Comparison of ENCODE assay signal across 8 mouse cellular contexts in genomic region chr9:63109020-63109781, GRCm38 (mm10). TPM values are rescaled to one million over a fixed set of nuclear protein-coding genes. Genes with fewer than 3 reads are reported as not detected.
DNase-seq lines count a peak whose midpoint lies in the region; ATAC-seq lines count a peak whose summit lies in the region.

No protein-coding gene starts in this region.

- H3K27ac ChIP-seq in intestine, embryonic 15.5 days: peak overlapping the region; percentile 97
- H3K27ac ChIP-seq in macrophage: 0 out of 2 replicates have a peak overlapping the region, but pooled peaks have one; percentile 21

- peak overlapping the region; percentile 56 for H3K4me3 ChIP-seq in intestine, embryonic 15.5 days (replicated peaks)
- H3K4me3 ChIP-seq in macrophage (ENCODE audit: inconsistent target): peak overlapping the region; percentile 41

- H3K79me2 ChIP-seq in macrophage (ENCODE audit: inconsistent target): no peaks in the 10 kb centered on the region

- peak; percentile 94 for ATAC-seq in intestine, embryonic 15.5 days

- no peaks in the 10 kb centered on the region for H3K36me3 ChIP-seq in intestine, embryonic 15.5 days
- no peaks in the 10 kb centered on the region for H3K36me3 ChIP-seq in macrophage (ENCODE audit: inconsistent target)

- under 1% methylated on average over 34 of the region's 34 CpGs for WGBS in intestine, embryonic 15.5 days
- WGBS in macrophage (ENCODE audit: missing documents): 2% methylated on average over 34 of the region's 34 CpGs

- H3K4me2 ChIP-seq in intestine, embryonic 15.5 days (replicated peaks): peak overlapping the region; percentile 67

- H3K27me3 ChIP-seq in intestine, embryonic 15.5 days (replicated peaks): no peaks in the 10 kb centered on the region

- H3K9me3 ChIP-seq in intestine, embryonic 15.5 days: no peaks in the 10 kb centered on the region

- DNase-seq in adrenal gland, postnatal 10 days: peak; percentile 95
- peak; percentile 83 for DNase-seq in embryo, embryonic 10.5 days (ENCODE audit: low spot score)
- peak; percentile 95 for DNase-seq in gastrocnemius, postnatal 25 days
- peak; percentile 65 to 89 for DNase-seq in left cerebral cortex, adult 9 months (ENCODE audit: low spot score in 2 of 2)
- DNase-seq in right cerebral cortex, adult 18-20 months: peak; percentile 88
- no peak for DNase-seq in natural killer cell, adult 2 months (ENCODE audit: low spot score in 2 of 2)

- peak overlapping the region; percentile 63 for H3K9ac ChIP-seq in intestine, embryonic 15.5 days

- peaks cover 15% of the 10 kb centered on the region for H3K4me1 ChIP-seq in intestine, embryonic 15.5 days (replicated peaks)

RNA-seq across cellular contexts. Expression of gene Skor1, which starts 39.6 kb away (rescaled TPM):
- total RNA-seq in adrenal gland, postnatal 10 days (2021): under 1 TPM; 0.09 to 0.18 TPM
- under 1 TPM; 0.08 TPM for total RNA-seq in gastrocnemius, postnatal 25 days (2021)
- not detected in 2 replicates for polyA plus RNA-seq in intestine, embryonic 15.5 days (2015; fragmentation: Nextera tagmentation; extraction: Ambion mirVana)
- total RNA-seq in macrophage (2018; cell fraction: chromatin; rRNA removed): under 1 TPM in 1 of 26 experiments, not detected in 25; 0.17 TPM
- total RNA-seq in macrophage (2018; cell fraction: cytosol; rRNA removed): under 1 TPM in 1 of 26 experiments, not detected in 25; 0.05 TPM
- total RNA-seq in macrophage (2018; cell fraction: nucleus; rRNA removed): under 1 TPM in 2 of 26 experiments, not detected in 24; 0.10 to 0.24 TPM
- polyA plus RNA-seq in macrophage (2018): 0.04 TPM in 1 of 3 replicates, not detected in the others

Comparison
In these comparisons a context has a peak if more than half of its experiments do, and no peak if none do; other contexts are left out.
1. DNase-seq: peak in adrenal gland, postnatal 10 days (single experiment), embryo, embryonic 10.5 days (single experiment), gastrocnemius, postnatal 25 days (single experiment), left cerebral cortex, adult 9 months (2 of 2) and right cerebral cortex, adult 18-20 months (single experiment); none in natural killer cell, adult 2 months (0 of 2).